Mouse (Mus musculus): ENCODE data around the gene Stambpl1. TPM values are rescaled to one million over a fixed set of nuclear protein-coding genes. Genes with fewer than 3 reads are reported as not detected.

Stambpl1 gene
- total RNA-seq, 2 experiments from 2014 or later, result 0.61 to 1.2 TPM

GRCm38 (mm10) chr19:34240273-34241039 is 48.4 kb downstream of the Stambpl1 start:
- no peak for DNase-seq

- DNase-seq, result no peak
Measured at GRCm38 (mm10) chr19:34241247-34241915, 49.4 kb downstream of the Stambpl1 start.

- DNase-seq, result no peak
Measured at GRCm38 (mm10) chr19:34242925-34243324, 50.9 kb downstream of the Stambpl1 start.

GRCm38 (mm10) chr19:34244056-34244455 is 52.0 kb downstream of the Stambpl1 start:
- no peak for DNase-seq

GRCm38 (mm10) chr19:34248558-34248957 is 56.5 kb downstream of the Stambpl1 start:
- DNase-seq, result no peak

- no peak for DNase-seq
Measured at GRCm38 (mm10) chr19:34250621-34251020, 58.6 kb downstream of the Stambpl1 start.

- no peak for DNase-seq
Measured at GRCm38 (mm10) chr19:34251900-34252299, 59.9 kb downstream of the Stambpl1 start.

- no peak for DNase-seq
Measured at GRCm38 (mm10) chr19:34252450-34252849, 60.4 kb downstream of the Stambpl1 start.

GRCm38 (mm10) chr19:34254101-34254879 is 62.3 kb downstream of the Stambpl1 start:
- no peak for DNase-seq

- DNase-seq, result no peak
Measured at GRCm38 (mm10) chr19:34254880-34255681, 63.1 kb downstream of the Stambpl1 start, which contains the start of gene Acta2. TSS of gene Acta2 (minus strand) at chr19:34255590.

- no peak for DNase-seq
Measured at GRCm38 (mm10) chr19:34256149-34256548, 64.1 kb downstream of the Stambpl1 start.

GRCm38 (mm10) chr19:34256936-34257335 is 64.9 kb downstream of the Stambpl1 start:
- DNase-seq, result no peak

- DNase-seq, result no peak
Measured at GRCm38 (mm10) chr19:34262273-34262974, 70.4 kb downstream of the Stambpl1 start.

GRCm38 (mm10) chr19:34265604-34266193 is 73.7 kb downstream of the Stambpl1 start:
- DNase-seq, result no peak

- no peak for DNase-seq
Measured at GRCm38 (mm10) chr19:34268991-34269390, 77.0 kb downstream of the Stambpl1 start.

- DNase-seq, result no peak
Measured at GRCm38 (mm10) chr19:34270106-34270726, 78.2 kb downstream of the Stambpl1 start.

- no peak for DNase-seq
Measured at GRCm38 (mm10) chr19:34270824-34271464, 78.9 kb downstream of the Stambpl1 start.

GRCm38 (mm10) chr19:34273073-34273472 is 81.0 kb downstream of the Stambpl1 start:
- DNase-seq, result no peak

GRCm38 (mm10) chr19:34278078-34278477 is 86.0 kb downstream of the Stambpl1 start:
- no peak for DNase-seq

- no peak for DNase-seq
Measured at GRCm38 (mm10) chr19:34283614-34284013, 91.6 kb downstream of the Stambpl1 start.

Data from gastrocnemius, postnatal 25 days (tissue).